Mouse (Mus musculus): Measurements from ENCODE around the gene Usp35.

The Usp35 gene

GRCm38 (mm10) chr7:97262541-97262940, 69.3 kb downstream of the Usp35 start:
- DNase-seq (ENCODE audit: low read depth in 2 of 2, low spot score in 2 of 2) = no peak

All from CD8-positive naive resting alpha-beta T cell, adult 2 months (primary cell).